ENCODE assay signal across 11 mouse cellular contexts in genomic region chr7:118117539-118118210, GRCm38 (mm10). TPM values are rescaled to one million over a fixed set of nuclear protein-coding genes. Genes with fewer than 3 reads are reported as not detected.
A peak's percentile ranks its signal among the peaks of the same experiment; 100 is the strongest.
DNase-seq lines count a peak whose midpoint lies in the region; ATAC-seq and TF ChIP-seq lines count a peak whose summit lies in the region.
"Had no signal": no experiment of that assay in that cellular context is flagged by ENCODE, and none has a peak within 500 bp of the region (broad histone marks: within the 10 kb centered on the region; RNA-seq: fewer than 3 reads in every experiment).

No protein-coding gene starts in this region.

- peaks cover 20% of the 10 kb centered on the region for H3K4me1 ChIP-seq in heart, embryonic 10.5 days
- H3K4me1 ChIP-seq in heart, adult 2 months (ENCODE audit: control insufficient read depth, insufficient read depth, low read length) = peaks cover 3% of the 10 kb centered on the region
- H3K4me1 ChIP-seq in neural tube, embryonic 12.5 days = peaks cover 30% of the 10 kb centered on the region
- peaks cover 12% of the 10 kb centered on the region for H3K4me1 ChIP-seq in kidney, postnatal 0 days (replicated peaks; ENCODE audit: insufficient read depth, low read length)

- no peak overlapping the region for H3K9ac ChIP-seq in heart, adult 2 months (ENCODE audit: low read depth, low read length)
- H3K9ac ChIP-seq in neural tube, embryonic 12.5 days = no peak overlapping the region
- no peak overlapping the region for H3K9ac ChIP-seq in kidney, postnatal 0 days (ENCODE audit: low read depth, low read length)

- H3K36me3 ChIP-seq in heart, embryonic 10.5 days = peaks cover 68% of the 10 kb centered on the region
- H3K36me3 ChIP-seq in heart, adult 2 months (ENCODE audit: control insufficient read depth, insufficient read depth, low read length) = peaks cover 22% of the 10 kb centered on the region
- peaks cover 52% of the 10 kb centered on the region for H3K36me3 ChIP-seq in neural tube, embryonic 12.5 days
- peaks cover 35% of the 10 kb centered on the region for H3K36me3 ChIP-seq in kidney, postnatal 0 days (ENCODE audit: insufficient read depth, low read length)

- no peaks in the 10 kb centered on the region for H3K9me3 ChIP-seq in heart, embryonic 10.5 days
- no peaks in the 10 kb centered on the region for H3K9me3 ChIP-seq in neural tube, embryonic 12.5 days
- no peaks in the 10 kb centered on the region for H3K9me3 ChIP-seq in kidney, postnatal 0 days (replicated peaks; ENCODE audit: low read length)

- TF ChIP-seq EP300 in heart, adult 2 months (IDR thresholded peaks at IDR 0.05; ENCODE audit: insufficient read depth, low read depth, low read length) = no peak

- no peak for ATAC-seq in neural tube, embryonic 12.5 days (ENCODE audit: low FRiP score, low read depth)
- ATAC-seq in kidney, postnatal 0 days (replicated peaks; ENCODE audit: low FRiP score, low read depth) = no peak
- ATAC-seq: CD4-positive, CD25-positive, alpha-beta regulatory T cell, adult 4 months had no signal

- intact Hi-C loops in heart, adult 2 months (cut with DNase I) = loop anchor here (10.0 kb wide), 2 partner anchors 417 to 597 kb away; partner anchors contain the start of genes Ccp110 and Coq7
- intact Hi-C loops in left cerebral cortex, postnatal 25 days (cut with DNase I) = no loop called here

- H3K27me3 ChIP-seq in heart, embryonic 10.5 days (ENCODE audit: insufficient read depth, poor library complexity, severe bottlenecking) = no peaks in the 10 kb centered on the region
- no peaks in the 10 kb centered on the region for H3K27me3 ChIP-seq in heart, adult 2 months (ENCODE audit: control insufficient read depth, insufficient read depth, low read length)
- no peaks in the 10 kb centered on the region for H3K27me3 ChIP-seq in neural tube, embryonic 12.5 days (replicated peaks)
- no peaks in the 10 kb centered on the region for H3K27me3 ChIP-seq in kidney, postnatal 0 days (ENCODE audit: insufficient read depth, low read length)

- no peak for TF ChIP-seq CTCF in heart, adult 2 months (IDR thresholded peaks at IDR 0.05)
- no peak for TF ChIP-seq CTCF in kidney, postnatal 0 days (IDR thresholded peaks at IDR 0.05; ENCODE audit: low read depth)

- no peak for DNase-seq in heart, embryonic 10.5 days (ENCODE audit: low spot score)
- no peak for DNase-seq in heart, adult 2 months
- DNase-seq in neural tube, embryonic 10.5 days (ENCODE audit: extremely low spot score, low spot score) = no peak
- DNase-seq in kidney, postnatal 0 days (ENCODE audit: low spot score) = no peak
- no peak for DNase-seq in natural killer cell, adult 2 months (ENCODE audit: low spot score in 2 of 2)
- no peak for DNase-seq in left cerebral cortex, postnatal 25 days (ENCODE audit: low spot score in 2 of 2)
- DNase-seq in urinary bladder, adult 18-20 months (ENCODE audit: low spot score in 2 of 2) = no peak
- DNase-seq: cerebellum, adult 2 months; retina, postnatal 1 day had no signal

- no peak for TF ChIP-seq POLR2A in heart, adult 2 months (IDR thresholded peaks at IDR 0.05; ENCODE audit: insufficient read depth, low read depth, low read length)

- no peak overlapping the region for H3K4me2 ChIP-seq in neural tube, embryonic 12.5 days (replicated peaks)
- H3K4me2 ChIP-seq in kidney, postnatal 0 days (ENCODE audit: low read length) = no peak overlapping the region

- peak overlapping the region; percentile 10; the same call in 1 of the 2 replicates for H3K27ac ChIP-seq in heart, embryonic 10.5 days
- H3K27ac ChIP-seq in heart, adult 2 months = no peak overlapping the region
- H3K27ac ChIP-seq in neural tube, embryonic 12.5 days = peak overlapping the region; percentile 27; the same call in 1 of the 2 replicates
- peak overlapping the region; percentile 77 for H3K27ac ChIP-seq in kidney, postnatal 0 days

- 68% methylated on average over 4 of the region's 4 CpGs for WGBS in heart, embryonic 10.5 days
- 62% methylated on average over 4 of the region's 4 CpGs for WGBS in heart, adult 2 months
- WGBS in neural tube, embryonic 12.5 days = 37% methylated on average over 4 of the region's 4 CpGs
- 31% methylated on average over 4 of the region's 4 CpGs for WGBS in kidney, postnatal 0 days

- peaks cover 2% of the 10 kb centered on the region; the same call in 1 of the 2 replicates for H3K79me2 ChIP-seq in heart, adult 2 months (replicated peaks; ENCODE audit: control insufficient read depth, insufficient read depth, low read length)

- no peak overlapping the region for H3K4me3 ChIP-seq in heart, embryonic 10.5 days
- no peak overlapping the region for H3K4me3 ChIP-seq in heart, adult 2 months
- no peak overlapping the region for H3K4me3 ChIP-seq in neural tube, embryonic 12.5 days
- no peak overlapping the region for H3K4me3 ChIP-seq in kidney, postnatal 0 days (replicated peaks; ENCODE audit: low read depth, low read length)

RNA-seq across cellular contexts. Expression of gene Rps15a, which starts 1.7 kb away (rescaled TPM):
- polyA plus RNA-seq in heart, embryonic 10.5 days (2016; fragmentation: Nextera tagmentation; extraction: Ambion mirVana) = 459 and 526 TPM in 2 replicates
- 100 to 1,000 TPM; 517 to 581 TPM for total RNA-seq in heart, adult 2 months (2021)
- 865 and 1,515 TPM in 2 replicates for polyA plus RNA-seq in heart, adult 2 months (2012; rRNA removed)
- polyA plus RNA-seq in neural tube, embryonic 12.5 days (2016; fragmentation: Nextera tagmentation; extraction: Ambion mirVana) = 496 and 504 TPM in 2 replicates
- 837 and 1,074 TPM in 2 replicates for polyA plus RNA-seq in kidney, postnatal 0 days (2015; fragmentation: Nextera tagmentation; extraction: Ambion mirVana)
- 100 to 1,000 TPM; 339 to 353 TPM for total RNA-seq in left cerebral cortex, postnatal 25 days (2021)

RNA-seq across cellular contexts. Expression of gene Arl6ip1, which starts 11.8 kb away (rescaled TPM):
- 311 and 353 TPM in 2 replicates for polyA plus RNA-seq in heart, embryonic 10.5 days (2016; fragmentation: Nextera tagmentation; extraction: Ambion mirVana)
- 10 to 100 TPM; 26.1 to 28.9 TPM for total RNA-seq in heart, adult 2 months (2021)
- polyA plus RNA-seq in heart, adult 2 months (2012; rRNA removed) = 21.3 and 54.5 TPM in 2 replicates
- polyA plus RNA-seq in neural tube, embryonic 12.5 days (2016; fragmentation: Nextera tagmentation; extraction: Ambion mirVana) = 389 and 484 TPM in 2 replicates
- 534 and 547 TPM in 2 replicates for polyA plus RNA-seq in kidney, postnatal 0 days (2015; fragmentation: Nextera tagmentation; extraction: Ambion mirVana)
- total RNA-seq in left cerebral cortex, postnatal 25 days (2021) = 100 to 1,000 TPM; 254 to 273 TPM
